Mouse (Mus musculus) neural tube, embryonic 12.5 days (tissue): ENCODE measurements around the gene Fcrlb. TPM values are rescaled to one million over a fixed set of nuclear protein-coding genes. Genes with fewer than 3 reads are reported as not detected.

Source experiments
- ATAC-seq: fragments of 200-750 bp; cut with Nextera tagmentation; 2 replicates; pipeline ENCODE4 v1.8.0; 2017; ENCODE audit warnings: low read depth, mild to moderate bottlenecking, moderate TSS enrichment, moderate library complexity; ENCODE audit not compliant: low FRiP score
- H3K27ac ChIP-seq: fragments of 300-500 bp; sonication (generic); 2 replicates; pipeline ENCODE4 v1.5.1; 2016
- H3K27me3 ChIP-seq: fragments of 300-500 bp; sonication (generic); replicated peaks from 2 replicates; pipeline ENCODE4 v1.6.1; 2016; ENCODE audit warnings: mild to moderate bottlenecking
- H3K36me3 ChIP-seq: fragments of 300-500 bp; sonication (generic); 2 replicates; pipeline ENCODE4 v1.6.1; 2016; ENCODE audit warnings: mild to moderate bottlenecking
- H3K4me1 ChIP-seq: fragments of 300-500 bp; sonication (generic); 2 replicates; pipeline ENCODE4 v1.6.1; 2016
- H3K4me2 ChIP-seq: fragments of 300-500 bp; sonication (generic); replicated peaks from 2 replicates; pipeline ENCODE4 v1.6.1; 2016; ENCODE audit warnings: mild to moderate bottlenecking
- H3K4me3 ChIP-seq: fragments of 300-500 bp; sonication (generic); 2 replicates; pipeline ENCODE4 v1.5.1; 2016
- H3K9ac ChIP-seq: fragments of 300-500 bp; sonication (generic); 2 replicates; pipeline ENCODE4 v1.6.1; 2016; ENCODE audit warnings: mild to moderate bottlenecking
- H3K9me3 ChIP-seq: fragments of 300-500 bp; sonication (generic); 2 replicates; pipeline ENCODE4 v1.6.1; 2016; ENCODE audit warnings: mild to moderate bottlenecking
- WGBS: fragments of 180-500 bp; shearing (Covaris S2); methylation state at CpG from one replicate; pipeline ENCODE4 v1.1.7; 2016; 5-methylcytosine and 5-hydroxymethylcytosine counted together
- polyA plus RNA-seq: library from polyadenylated mRNA; unstranded; fragments of >200 nt; fragmentation: Nextera tagmentation; extraction: Ambion mirVana; gene quantifications from 2 replicates; pipeline ENCODE4 v1.2.1, GENCODE M21; 2016

Fcrlb gene
- polyA plus RNA-seq, 1 experiment from 2014 or later: 0.20 TPM

DNA sequence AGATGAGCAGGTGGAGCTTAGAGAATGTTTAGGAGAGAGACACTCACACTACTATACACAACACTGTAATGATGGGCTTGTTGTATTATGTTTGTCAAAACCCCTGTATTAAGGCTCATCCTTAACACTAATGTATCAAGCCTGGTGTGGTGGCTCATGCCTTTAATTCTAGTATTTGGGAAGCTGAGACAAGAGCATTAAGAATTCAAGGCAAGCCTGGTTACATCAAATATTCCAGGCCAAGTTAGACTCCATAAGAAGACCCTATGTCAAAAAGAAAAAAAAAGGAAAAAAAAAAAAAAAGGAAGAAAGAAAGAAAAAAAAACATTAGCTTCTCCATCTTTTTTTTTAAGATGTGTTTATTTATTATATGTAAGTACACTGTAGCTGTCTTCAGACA, 48.5 kb downstream of the Fcrlb start:
- Histone ChIP-seq H3K27ac (no peak overlapping the region), H3K4me1 (peaks cover 5% of the 10 kb centered on the region), H3K36me3 (no peaks in the 10 kb centered on the region), H3K9me3 (no peaks in the 10 kb centered on the region), H3K9ac (no peak overlapping the region), H3K27me3 (no peaks in the 10 kb centered on the region), H3K4me2 (no peak overlapping the region), H3K4me3 (no peak overlapping the region)
- ATAC-seq: no peak

DNA sequence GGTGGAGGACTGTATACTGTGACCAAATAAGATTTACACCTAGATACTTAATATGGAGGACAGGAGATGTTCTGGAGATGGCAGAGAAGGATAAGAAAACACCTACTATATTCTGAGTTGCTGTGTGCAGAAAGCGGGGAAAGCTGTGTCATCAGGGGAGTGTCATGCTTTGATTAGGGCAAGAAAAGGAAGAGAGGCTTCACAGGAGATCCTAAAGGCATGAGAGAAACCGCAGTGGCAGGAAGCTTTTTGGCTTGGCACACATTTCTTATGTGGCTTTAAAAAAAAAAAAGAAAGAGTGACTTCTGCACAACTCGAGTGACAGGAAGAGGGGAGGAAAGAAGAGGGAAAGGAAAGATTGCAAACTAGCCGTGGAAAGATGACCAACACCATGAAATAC, 49.7 kb downstream of the Fcrlb start:
- WGBS: 77% methylated on average over 4 of the region's 4 CpGs
- Histone ChIP-seq H3K9ac (no peak overlapping the region), H3K4me1 (peaks cover 5% of the 10 kb centered on the region), H3K27ac (no peak overlapping the region), H3K9me3 (no peaks in the 10 kb centered on the region), H3K4me2 (no peak overlapping the region), H3K36me3 (no peaks in the 10 kb centered on the region), H3K27me3 (no peaks in the 10 kb centered on the region), H3K4me3 (no peak overlapping the region)
- no peak for ATAC-seq

DNA sequence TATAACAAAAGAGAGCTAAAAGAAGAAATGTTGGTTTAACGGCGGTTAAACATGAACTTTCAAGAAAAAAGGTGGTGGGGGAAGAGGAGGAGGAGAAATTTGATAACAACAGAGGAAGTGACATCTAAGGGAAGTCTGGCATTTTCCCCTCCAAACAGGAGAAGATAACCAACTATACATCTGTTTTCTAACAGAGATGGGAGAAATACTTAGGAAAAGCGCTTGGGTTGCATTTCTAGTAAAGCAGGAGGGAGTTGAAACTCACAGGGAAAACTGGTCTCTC, 50.4 kb downstream of the Fcrlb start:
- 77% methylated on average over 3 of the region's 3 CpGs for WGBS
- Histone ChIP-seq H3K36me3 (no peaks in the 10 kb centered on the region), H3K9ac (no peak overlapping the region), H3K27ac (no peak overlapping the region), H3K9me3 (no peaks in the 10 kb centered on the region), H3K4me2 (no peak overlapping the region), H3K4me1 (peaks cover 5% of the 10 kb centered on the region), H3K4me3 (no peak overlapping the region), H3K27me3 (no peaks in the 10 kb centered on the region)
- no peak for ATAC-seq

DNA sequence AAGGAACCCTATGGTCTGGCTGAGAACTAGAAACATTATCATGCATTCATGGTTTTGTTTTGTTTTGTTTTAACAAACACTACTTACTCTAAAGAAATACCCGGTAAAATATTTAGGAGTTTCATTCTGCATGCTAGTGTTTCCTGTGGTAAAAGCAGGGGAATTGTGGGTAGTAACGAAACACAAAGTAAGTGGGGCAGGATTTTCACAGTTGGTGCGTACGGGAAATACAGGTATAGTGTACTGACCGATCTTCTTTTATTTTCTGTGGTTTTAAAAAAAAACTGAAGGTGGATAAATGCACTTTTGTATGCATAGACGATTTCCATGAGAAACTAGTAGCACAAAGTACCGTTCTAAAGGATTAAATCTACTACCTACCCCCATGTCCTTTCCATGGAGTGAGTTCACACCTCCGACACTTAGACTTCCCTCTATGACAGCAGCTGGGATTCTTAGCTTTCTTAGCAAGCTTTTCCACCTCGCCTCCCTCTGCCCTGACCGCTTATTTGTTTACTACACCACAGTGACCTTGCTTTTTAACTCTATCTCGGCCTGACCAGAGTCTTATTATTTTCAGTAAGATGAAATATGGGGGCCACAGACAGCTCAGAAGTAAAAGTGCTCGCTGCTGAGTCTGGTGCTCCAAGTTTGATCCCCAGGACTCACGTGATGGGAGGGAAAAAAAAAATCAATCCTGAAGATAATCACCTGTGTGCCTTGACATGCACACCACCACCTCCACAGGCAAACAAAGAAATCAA, 50.9 kb downstream of the Fcrlb start:
- ATAC-seq: no peak
- Histone ChIP-seq H3K4me2 (no peak overlapping the region), H3K4me3 (no peak overlapping the region), H3K36me3 (no peaks in the 10 kb centered on the region), H3K27me3 (no peaks in the 10 kb centered on the region), H3K9ac (no peak overlapping the region), H3K27ac (no peak overlapping the region), H3K9me3 (no peaks in the 10 kb centered on the region), H3K4me1 (peaks cover 3% of the 10 kb centered on the region)
- 85% methylated on average over 13 of the region's 13 CpGs for WGBS

DNA sequence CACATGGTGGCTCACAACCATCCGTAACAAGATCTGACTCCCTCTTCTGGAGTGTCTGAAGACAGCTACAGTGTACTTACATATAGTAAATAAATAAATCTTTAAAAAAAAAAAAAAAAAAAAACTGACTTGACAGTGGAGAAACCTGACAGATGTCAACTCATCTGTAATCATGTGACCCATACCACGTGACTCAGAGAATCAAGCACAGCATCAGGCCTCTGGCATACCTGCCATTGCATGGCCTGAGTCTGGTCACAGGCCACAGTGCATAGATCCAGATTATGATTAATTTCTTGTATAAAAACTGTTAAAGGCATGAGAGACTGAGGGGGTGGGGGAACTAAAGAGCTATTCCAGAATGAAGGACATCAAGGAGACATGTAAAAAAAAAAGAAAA, 53.9 kb downstream of the Fcrlb start:
- Histone ChIP-seq H3K36me3 (no peaks in the 10 kb centered on the region), H3K9me3 (no peaks in the 10 kb centered on the region), H3K9ac (no peak overlapping the region), H3K4me1 (no peaks in the 10 kb centered on the region), H3K27me3 (no peaks in the 10 kb centered on the region), H3K27ac (no peak overlapping the region), H3K4me2 (no peak overlapping the region), H3K4me3 (no peak overlapping the region)
- 92% methylated on average over 2 of the region's 2 CpGs for WGBS
- ATAC-seq: no peak

DNA sequence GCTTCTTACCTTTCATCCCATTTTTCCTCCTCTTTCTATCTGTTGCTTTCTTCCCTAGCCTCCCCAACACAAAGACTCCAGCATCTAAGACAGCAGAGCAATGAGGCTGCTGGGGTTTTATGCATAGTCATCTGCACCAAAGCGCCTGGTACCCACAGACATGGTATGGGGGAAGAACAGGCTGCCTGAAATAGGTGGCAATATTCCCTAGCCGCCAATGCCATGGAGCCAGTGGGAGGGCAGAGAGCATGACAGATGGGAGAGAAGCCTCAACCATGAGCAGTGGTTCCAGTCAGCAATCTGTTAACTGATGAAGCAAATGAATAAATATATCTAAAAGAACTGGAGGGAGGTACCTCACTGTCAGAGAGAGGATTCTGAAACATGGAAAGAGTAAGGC, 55.4 kb downstream of the Fcrlb start:
- Histone ChIP-seq H3K4me1 (no peaks in the 10 kb centered on the region), H3K36me3 (peaks cover 5% of the 10 kb centered on the region; the same call in 1 of the 2 replicates), H3K27ac (no peak overlapping the region), H3K9me3 (no peaks in the 10 kb centered on the region), H3K4me3 (no peak overlapping the region), H3K4me2 (no peak overlapping the region), H3K9ac (no peak overlapping the region), H3K27me3 (no peaks in the 10 kb centered on the region)
- no peak for ATAC-seq
- WGBS: 85% methylated on average over 2 of the region's 2 CpGs

Other genes with a start within 250 kb of the Fcrlb start
- gene Atf6, start 45.2 kb downstream of the Fcrlb start, polyA plus RNA-seq: 9.6 and 10.2 TPM in 2 replicates
- 0.29 and 0.51 TPM in 2 replicates for gene Gm26620, start 27.9 kb downstream of the Fcrlb start, polyA plus RNA-seq
- 34.1 and 39.0 TPM in 2 replicates for gene Dusp12, start 27.4 kb downstream of the Fcrlb start, polyA plus RNA-seq
- gene Fcrla, start 14.6 kb upstream of the Fcrlb start, polyA plus RNA-seq: not detected in 2 replicates
- 0.24 TPM in 1 of 2 replicates, not detected in the other for gene Fcgr2b, start 63.6 kb upstream of the Fcrlb start, polyA plus RNA-seq
- 0.20 and 0.22 TPM in 2 replicates for gene Fcgr4, start 106.0 kb upstream of the Fcrlb start, polyA plus RNA-seq
- gene Fcgr3, start 152.0 kb upstream of the Fcrlb start, polyA plus RNA-seq: 6.9 and 7.4 TPM in 2 replicates
- gene Cfap126, start 201.0 kb upstream of the Fcrlb start, polyA plus RNA-seq: 1.7 and 2.3 TPM in 2 replicates
- gene Sdhc, start 237.7 kb upstream of the Fcrlb start, polyA plus RNA-seq: 228 and 233 TPM in 2 replicates
- gene Mpz, start 237.8 kb upstream of the Fcrlb start, polyA plus RNA-seq: 6.5 and 7.8 TPM in 2 replicates